Mouse (Mus musculus) heart, postnatal 25 days (tissue): ENCODE measurements at regions not wholly inside any gene's neighbourhood (a gene's known extent, or its start where the extent isn't known, plus 50 kb on each side); places are given as distances from the start of the nearest gene placed in this dataset.
"Not testable (repeated sequence)": the region's sequence is repeated elsewhere in the genome, so short reads cannot be mapped to it uniquely, and the experiment has no call there.

Experiments
- DNase-seq: peaks from one replicate; pipeline ENCODE4 v3.0.0; 2022; ENCODE audit warnings: low spot score
- intact Hi-C: fragments of 180-260 bp; cut with DNase I; formaldehyde crosslinking; loops from one replicate; pipeline ENCODE4 v1.15.1; 2025

- DNase-seq, intact Hi-C loops: not testable (repeated sequence)
These were observed 602.8 kb downstream of the Dad1 start for GRCm38 (mm10) chr14:53651061-53651460.

GRCm38 (mm10) chr14:53649189-53649588 is 604.7 kb downstream of the Dad1 start:
- DNase-seq = not testable (repeated sequence)

GRCm38 (mm10) chr14:53640441-53640840 is 613.5 kb downstream of the Dad1 start:
- DNase-seq, intact Hi-C loops: not testable (repeated sequence)

More at GRCm38 (mm10) chr14:53649189-53649588, 604.7 kb downstream of the Dad1 start:
- intact Hi-C loops = not testable (repeated sequence)

GRCm38 (mm10) chr14:53637664-53638063 is 616.2 kb downstream of the Dad1 start:
- intact Hi-C loops, DNase-seq: not testable (repeated sequence)

- intact Hi-C loops, DNase-seq: not testable (repeated sequence)
These were observed 618.7 kb downstream of the Dad1 start for GRCm38 (mm10) chr14:53635206-53635605.

GRCm38 (mm10) chr14:53634320-53634979 is 619.5 kb downstream of the Dad1 start:
- intact Hi-C loops, DNase-seq: not testable (repeated sequence)

GRCm38 (mm10) chr14:53633743-53634142 is 620.2 kb downstream of the Dad1 start:
- intact Hi-C loops, DNase-seq: not testable (repeated sequence)

- intact Hi-C loops, DNase-seq: not testable (repeated sequence)
These were observed 632.5 kb downstream of the Dad1 start for GRCm38 (mm10) chr14:53621376-53621775.

GRCm38 (mm10) chr14:53616061-53616460 is 637.8 kb downstream of the Dad1 start:
- intact Hi-C loops, DNase-seq: not testable (repeated sequence)

GRCm38 (mm10) chr14:53614341-53614740 is 639.6 kb downstream of the Dad1 start:
- DNase-seq = no peak
- intact Hi-C loops = no loop called here

- intact Hi-C loops, DNase-seq: not testable (repeated sequence)
These were observed 654.6 kb downstream of the Dad1 start for GRCm38 (mm10) chr14:53599299-53599698.

GRCm38 (mm10) chr14:53597287-53597686 is 656.6 kb downstream of the Dad1 start:
- intact Hi-C loops, DNase-seq: not testable (repeated sequence)

- intact Hi-C loops, DNase-seq: not testable (repeated sequence)
These were observed 663.3 kb downstream of the Dad1 start for GRCm38 (mm10) chr14:53590601-53591000.

GRCm38 (mm10) chr14:53582528-53582927 is 671.4 kb downstream of the Dad1 start:
- intact Hi-C loops, DNase-seq: not testable (repeated sequence)

GRCm38 (mm10) chr14:53581734-53582133 is 672.2 kb downstream of the Dad1 start:
- intact Hi-C loops, DNase-seq: not testable (repeated sequence)

GRCm38 (mm10) chr14:53576927-53577326 is 677.0 kb downstream of the Dad1 start:
- intact Hi-C loops, DNase-seq: not testable (repeated sequence)

GRCm38 (mm10) chr14:53572701-53573100 is 681.2 kb downstream of the Dad1 start:
- DNase-seq, intact Hi-C loops: not testable (repeated sequence)

GRCm38 (mm10) chr14:53562606-53563005 is 691.3 kb downstream of the Dad1 start:
- DNase-seq = no peak
- intact Hi-C loops = no loop called here

- DNase-seq, intact Hi-C loops: not testable (repeated sequence)
These were observed 693.8 kb downstream of the Dad1 start for GRCm38 (mm10) chr14:53560146-53560545.

GRCm38 (mm10) chr14:53559386-53559920 is 694.5 kb downstream of the Dad1 start:
- intact Hi-C loops, DNase-seq: not testable (repeated sequence)

GRCm38 (mm10) chr14:53553771-53554170 is 700.1 kb downstream of the Dad1 start:
- intact Hi-C loops = no loop called here
- no peak for DNase-seq
